Mouse (Mus musculus) adipose tissue, adult 10 weeks (tissue): ENCODE data around the gene Zmpste24. TPM values are rescaled to one million over a fixed set of nuclear protein-coding genes. Genes with fewer than 3 reads are reported as not detected.

Source experiments
- polyA plus RNA-seq: library from polyadenylated mRNA; stranded (reverse); fragments of 350-450 nt; fragmentation: Illumina TruSeq; extraction: RNeasy Lipid Tissue Mini Kit (QIAGEN cat#74804); gene quantifications from one replicate; pipeline ENCODE4 v1.2.3, GENCODE M21; 2014; ENCODE audit warnings: low read depth, low replicate concordance

Zmpste24 gene
- polyA plus RNA-seq = 42.5 TPM

GRCm38 (mm10) chr4:121097650-121098378, at the start of gene Zmpste24:
Zmpste24 (minus strand) TSS chr4:121098241.

GRCm38 (mm10) chr4:121109126-121109525, 11.1 kb upstream of the Zmpste24 start, which contains the start of gene Tmco2:
Tmco2 (minus strand) TSS chr4:121109226.

DNA sequence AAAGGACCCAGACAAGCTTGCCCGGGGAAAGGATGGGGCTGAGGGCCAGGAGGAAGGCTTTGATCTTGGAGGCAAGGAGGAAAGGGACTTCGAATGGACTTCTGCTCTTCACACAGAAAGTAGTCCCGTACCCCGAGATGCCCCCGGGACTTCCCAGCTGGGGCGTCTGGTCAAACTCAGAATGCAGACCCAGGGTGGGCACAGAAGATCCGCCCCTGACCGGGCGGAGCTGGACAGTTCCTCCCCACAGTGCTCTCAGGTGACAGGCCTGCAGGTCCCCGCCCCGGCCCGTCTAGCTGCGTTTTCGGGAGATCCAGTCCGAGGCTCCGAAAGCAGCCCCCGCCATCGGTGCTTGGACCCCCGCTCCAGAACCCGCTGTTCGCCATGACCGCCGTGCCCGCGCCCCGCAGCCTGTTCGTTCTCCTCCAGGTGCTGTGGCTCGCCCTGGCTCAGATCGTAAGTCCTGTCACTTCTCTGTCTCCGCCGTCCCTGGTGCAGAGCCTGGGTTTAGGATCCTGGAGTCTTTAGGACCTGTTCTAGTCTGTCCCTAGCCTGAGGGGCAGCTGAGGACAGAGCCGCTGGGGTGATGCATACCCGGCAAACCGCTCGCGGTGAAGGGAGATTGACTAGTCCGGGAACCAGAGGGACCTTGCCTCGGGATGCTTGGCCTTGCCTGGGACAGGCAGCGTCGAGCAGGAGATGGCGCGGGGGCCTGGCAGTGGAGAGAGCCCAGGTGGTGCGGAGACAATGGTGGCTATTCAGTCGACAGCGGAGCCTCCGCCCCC, 58.5 kb downstream of the Zmpste24 start, which contains the start of gene Col9a2:
Gene Col9a2, plus strand, starts transcription at position 55 of the 785 bp plus-strand sequence.

GRCm38 (mm10) chr4:121016928-121017657, 80.9 kb downstream of the Zmpste24 start, which contains the start of gene Smap2:
Smap2 (minus strand) TSS chr4:121017247.

Other genes with a start within 250 kb of the Zmpste24 start
- 0.20 TPM for gene Rims3, start 243.4 kb downstream of the Zmpste24 start, polyA plus RNA-seq
- gene Exo5, start 173.2 kb downstream of the Zmpste24 start, polyA plus RNA-seq = 10.9 TPM
- gene Zfp69, start 146.5 kb downstream of the Zmpste24 start, polyA plus RNA-seq = 1.1 TPM
- 19.8 TPM for gene Smap2, start 81.0 kb downstream of the Zmpste24 start, polyA plus RNA-seq
- gene Col9a2, start 58.9 kb downstream of the Zmpste24 start, polyA plus RNA-seq = 0.55 TPM
- 6.2 TPM for gene Tmco2, start 11.0 kb upstream of the Zmpste24 start, polyA plus RNA-seq
- 10.7 TPM for gene Rlf, start 116.8 kb upstream of the Zmpste24 start, polyA plus RNA-seq
- not detected for gene Gm12888, start 226.7 kb upstream of the Zmpste24 start, polyA plus RNA-seq